Mouse (Mus musculus) lung, adult 2 months (tissue): Measurements from ENCODE around the gene Arhgap10. TPM values are rescaled to one million over a fixed set of nuclear protein-coding genes. Genes with fewer than 3 reads are reported as not detected.

Experiments used
- DNase-seq: peaks from one replicate; pipeline ENCODE4 v3.0.0; 2022
- H3K4me1 ChIP-seq: fragments of 200-500 bp; 2 replicates; pipeline ENCODE4 v1.6.1; 2011; ENCODE audit warnings: low read length; ENCODE audit not compliant: control insufficient read depth, insufficient read depth
- H3K4me3 ChIP-seq: fragments of 200-500 bp; replicated peaks from 2 replicates; pipeline ENCODE3; 2011; ENCODE audit warnings: low read depth, mild to moderate bottlenecking, control low read depth, low read length; ENCODE audit errors: extremely low read depth
- CTCF ChIP-seq: fragments of 200-500 bp; IDR thresholded peaks from 2 replicates; pipeline ENCODE4 v1.5.1; 2011; ENCODE audit warnings: mild to moderate bottlenecking, low read length, control low read depth; ENCODE audit not compliant: insufficient read depth
- POLR2A ChIP-seq: fragments of 200-500 bp; IDR thresholded peaks from 2 replicates; pipeline ENCODE4 v1.6.1; 2011; ENCODE audit warnings: low read depth, mild to moderate bottlenecking, control low read depth, low read length, borderline replicate concordance; ENCODE audit errors: extremely low read depth
- WGBS: fragments of 180-500 bp; shearing (Covaris S2); methylation state at CpG from one replicate; pipeline ENCODE4 v1.1.7; 2018; 5-methylcytosine and 5-hydroxymethylcytosine counted together
- polyA plus RNA-seq: library from polyadenylated mRNA; depleted of rRNA; stranded (reverse); fragments of >200 nt; gene quantifications from 2 replicates; pipeline ENCODE4 v1.2.3, GENCODE M21; 2012

The Arhgap10 gene
- polyA plus RNA-seq, 1 experiment, result 11.2 TPM

DNA sequence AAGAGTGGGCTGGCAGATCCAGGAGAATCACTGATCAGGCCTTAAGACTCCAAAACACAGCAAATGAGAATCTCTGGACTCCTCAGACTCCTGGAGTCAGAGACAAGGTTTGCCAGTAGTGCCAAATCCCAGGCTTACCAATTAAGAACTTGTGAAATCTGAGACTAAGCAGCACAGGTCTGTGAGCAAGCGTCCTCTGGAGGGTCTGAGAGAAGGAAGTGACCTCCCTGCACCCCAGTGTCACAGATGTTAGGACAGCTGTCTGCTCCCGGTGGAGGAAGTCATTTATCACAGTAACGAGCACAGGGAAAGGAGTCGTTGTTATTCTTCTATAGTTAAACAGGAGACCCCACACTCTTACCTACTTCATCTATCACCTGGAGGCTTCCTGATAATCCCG is 101.0 kb downstream of the Arhgap10 start:
- TF ChIP-seq POLR2A (no peak), CTCF (no peak)
- Histone ChIP-seq H3K4me3 (no peak overlapping the region), H3K4me1 (no peaks in the 10 kb centered on the region)
- no peak for DNase-seq
- WGBS, result 34% methylated on average over 5 of the region's 5 CpGs

- 85% methylated on average over 5 of the region's 5 CpGs for WGBS
- H3K4me3 ChIP-seq, result no peak overlapping the region
- DNase-seq, result no peak
- no peak for TF ChIP-seq CTCF
- TF ChIP-seq POLR2A, result no peak
- no peaks in the 10 kb centered on the region for H3K4me1 ChIP-seq
Observed at GRCm38 (mm10) chr8:77416034-77416433, 101.7 kb downstream of the Arhgap10 start.

- DNase-seq, result no peak
- TF ChIP-seq CTCF, result no peak
- TF ChIP-seq POLR2A, result no peak
- WGBS, result 97% methylated on average over 15 of the region's 15 CpGs
- peaks cover 2% of the 10 kb centered on the region; the same call in 1 of the 2 replicates for H3K4me1 ChIP-seq
- H3K4me3 ChIP-seq, result no peak overlapping the region
Observed at GRCm38 (mm10) chr8:77411262-77411661, 106.5 kb downstream of the Arhgap10 start.

DNA sequence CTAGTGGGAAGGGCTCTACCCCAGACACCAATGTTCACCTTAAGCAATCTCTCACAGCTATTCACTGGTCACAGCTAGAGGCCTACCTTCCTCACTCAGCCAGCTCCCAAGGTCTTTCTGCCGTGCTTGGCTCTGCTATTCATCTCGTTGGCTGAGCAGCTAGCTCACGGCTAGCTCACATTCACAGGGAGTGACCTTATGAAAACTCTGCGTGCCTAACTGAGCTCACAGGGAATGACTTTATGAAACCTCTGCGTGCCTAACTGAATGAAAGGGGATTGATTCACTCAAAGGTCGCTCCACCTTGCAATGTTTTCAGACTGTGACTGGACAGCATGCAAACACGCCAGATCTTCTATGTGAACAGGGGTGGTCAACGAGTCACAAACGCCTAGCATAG is 107.4 kb downstream of the Arhgap10 start:
- peaks cover 2% of the 10 kb centered on the region; the same call in 1 of the 2 replicates for H3K4me1 ChIP-seq
- no peak overlapping the region for H3K4me3 ChIP-seq
- DNase-seq, result no peak
- TF ChIP-seq POLR2A, result no peak
- no peak for TF ChIP-seq CTCF
- WGBS, result 87% methylated on average over 9 of the region's 9 CpGs

DNA sequence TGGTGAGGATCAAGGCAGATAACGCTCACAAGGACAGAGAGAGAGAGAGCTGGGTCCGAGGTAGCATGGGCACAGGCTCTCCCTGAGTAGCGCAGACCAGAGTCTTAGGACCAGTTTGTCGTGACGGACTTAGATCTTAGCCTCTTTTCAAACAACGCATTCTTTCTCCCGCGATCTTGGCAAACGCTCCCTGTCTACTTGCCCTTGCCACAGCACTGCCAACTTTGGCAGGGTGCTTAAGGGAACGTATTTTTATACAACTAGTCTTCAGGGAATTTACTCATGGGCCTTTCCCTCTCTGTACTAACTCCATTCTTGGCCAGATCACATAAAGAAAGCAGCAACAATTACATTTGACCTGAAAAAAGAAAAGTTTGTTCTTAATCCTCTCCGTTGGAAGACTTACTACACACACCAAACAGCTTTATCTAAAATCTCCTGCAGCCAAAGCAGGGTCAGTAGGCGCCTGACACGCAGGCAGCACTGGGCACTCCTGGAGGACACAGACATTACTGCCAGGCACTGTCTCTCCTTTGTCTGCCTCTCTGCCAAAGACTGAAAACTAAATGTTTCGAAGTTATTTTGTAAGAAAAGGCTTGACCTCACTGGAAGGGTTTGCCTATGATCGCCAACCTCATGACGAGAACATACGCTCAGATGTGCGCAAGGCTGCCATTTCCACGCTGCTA is 109.1 kb downstream of the Arhgap10 start:
- DNase-seq, result no peak
- Histone ChIP-seq H3K4me3 (no peak overlapping the region), H3K4me1 (peaks cover 2% of the 10 kb centered on the region; the same call in 1 of the 2 replicates)
- WGBS, result 74% methylated on average over 19 of the region's 19 CpGs
- TF ChIP-seq POLR2A, result no peak
- no peak for TF ChIP-seq CTCF

DNA sequence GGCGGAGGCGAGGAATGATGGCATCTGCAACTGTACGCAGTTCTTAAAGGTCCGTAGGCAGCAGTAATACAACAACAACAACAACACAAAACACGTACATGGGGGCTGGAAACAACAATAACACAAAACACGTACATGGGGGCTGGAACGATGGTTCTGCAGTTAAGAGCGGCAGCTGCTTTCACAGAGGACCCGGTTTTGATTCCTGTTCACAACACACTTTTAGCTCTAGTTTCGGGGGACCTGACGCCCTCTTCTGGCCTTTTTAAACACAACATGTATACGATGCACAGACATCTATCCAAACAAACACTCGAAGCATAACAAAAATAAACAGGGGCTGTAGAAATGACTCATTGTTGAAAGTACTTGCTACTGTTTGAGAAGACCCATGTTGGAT is 110.9 kb downstream of the Arhgap10 start:
- TF ChIP-seq CTCF (no peak), POLR2A (no peak)
- no peak for DNase-seq
- Histone ChIP-seq H3K4me1 (peaks cover 2% of the 10 kb centered on the region; the same call in 1 of the 2 replicates), H3K4me3 (no peak overlapping the region)
- 85% methylated on average over 13 of the region's 13 CpGs for WGBS

DNA sequence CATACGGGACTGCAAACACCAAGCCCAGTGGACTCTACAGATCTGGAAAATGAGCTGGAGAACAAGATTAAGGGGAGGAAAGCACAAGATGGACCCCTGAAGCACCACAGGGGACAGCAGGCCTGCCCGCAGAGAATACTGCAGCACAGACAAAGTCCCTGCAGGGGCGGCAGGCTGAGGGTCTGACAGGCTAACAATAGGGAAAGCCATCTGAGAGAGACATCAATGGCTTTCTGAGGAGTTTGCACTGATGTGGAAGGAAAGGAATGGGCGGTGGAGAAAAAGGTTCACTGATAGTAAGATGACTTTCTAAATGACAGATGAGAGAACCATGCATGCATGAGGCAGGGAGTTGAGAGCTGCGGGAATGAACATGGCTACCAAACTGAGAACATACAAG is 111.3 kb downstream of the Arhgap10 start:
- DNase-seq, result no peak
- peaks cover 2% of the 10 kb centered on the region; the same call in 1 of the 2 replicates for H3K4me1 ChIP-seq
- no peak overlapping the region for H3K4me3 ChIP-seq
- WGBS, result 92% methylated on average over 5 of the region's 5 CpGs
- no peak for TF ChIP-seq POLR2A
- no peak for TF ChIP-seq CTCF

DNA sequence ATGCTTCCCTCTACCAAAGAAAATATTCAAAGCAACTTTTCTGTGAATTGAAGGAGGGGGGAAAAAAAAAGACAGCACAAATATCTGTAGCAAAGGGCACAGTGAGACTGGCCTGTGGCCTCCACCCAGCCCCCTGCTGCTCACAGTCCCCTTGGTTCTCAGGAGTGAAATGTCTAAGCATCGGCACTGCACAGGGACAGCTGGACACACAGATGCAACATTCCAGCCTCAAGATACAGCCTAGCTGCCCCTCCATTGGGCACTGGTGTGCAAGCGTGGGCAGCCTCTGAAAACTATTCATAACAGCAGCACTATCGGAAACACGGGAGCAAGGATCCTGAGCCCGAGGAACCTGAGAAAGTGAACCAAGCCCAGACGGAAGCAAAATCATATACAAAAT is 113.7 kb downstream of the Arhgap10 start:
- Histone ChIP-seq H3K4me1 (peaks cover 2% of the 10 kb centered on the region; the same call in 1 of the 2 replicates), H3K4me3 (no peak overlapping the region)
- DNase-seq, result no peak
- 67% methylated on average over 6 of the region's 6 CpGs for WGBS
- no peak for TF ChIP-seq CTCF
- no peak for TF ChIP-seq POLR2A

GRCm38 (mm10) chr8:77401934-77402333 is 115.8 kb downstream of the Arhgap10 start:
- H3K4me1 ChIP-seq, result no peaks in the 10 kb centered on the region
- 87% methylated on average over 3 of the region's 3 CpGs for WGBS
- TF ChIP-seq CTCF, result no peak
- TF ChIP-seq POLR2A, result no peak
- DNase-seq, result no peak
- no peak overlapping the region for H3K4me3 ChIP-seq

DNA sequence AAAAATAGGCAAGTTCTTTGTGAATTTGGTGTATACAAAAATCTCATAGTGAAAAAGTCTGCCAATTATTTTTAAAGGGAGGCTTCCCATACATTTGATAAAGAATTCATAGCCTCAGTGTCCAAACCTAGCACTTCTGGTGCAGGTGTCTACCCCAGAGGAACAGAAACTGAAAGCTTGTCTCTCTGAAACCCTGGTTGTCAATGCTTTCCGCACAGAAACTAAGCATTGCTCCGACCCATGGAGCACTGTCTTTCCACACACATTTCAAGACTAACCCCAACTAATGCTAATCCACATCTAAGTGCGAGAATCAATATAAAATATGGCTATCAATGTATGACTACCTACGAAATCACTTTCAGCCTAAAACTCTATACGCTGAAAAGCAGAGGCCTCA is 116.6 kb downstream of the Arhgap10 start:
- no peak for TF ChIP-seq POLR2A
- no peak for DNase-seq
- WGBS, result 94% methylated on average over 5 of the region's 5 CpGs

More for the DNA sequence above, 116.6 kb downstream of the Arhgap10 start:
- Histone ChIP-seq H3K4me3 (no peak overlapping the region), H3K4me1 (no peaks in the 10 kb centered on the region)
